ENCODE assay signal across 24 mouse cellular contexts in the genomic region with DNA sequence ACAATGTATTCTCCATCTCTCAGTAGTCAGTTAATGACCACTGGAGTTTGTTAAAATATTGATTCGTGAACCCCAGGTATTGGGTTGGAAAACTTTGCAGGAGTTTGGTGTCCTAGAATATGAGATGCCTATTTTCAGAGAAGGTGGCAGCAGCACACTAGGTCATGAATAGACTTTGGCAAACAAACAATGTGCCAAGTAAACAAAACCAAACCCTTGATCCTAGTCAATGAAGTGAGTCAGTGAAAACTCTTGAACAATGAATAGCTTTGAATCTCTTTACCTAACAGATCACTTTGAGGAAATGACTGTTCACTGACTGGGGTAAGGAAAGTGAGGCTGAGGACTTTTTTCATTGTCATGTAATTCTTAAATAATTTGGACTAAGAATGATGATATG.
"Had no signal": no experiment of that assay in that cellular context is flagged by ENCODE, and none has a peak within 500 bp of the region (broad histone marks: within the 10 kb centered on the region; RNA-seq: fewer than 3 reads in every experiment).

No protein-coding gene starts in this region.

- H3K9me3 ChIP-seq: heart, embryonic 15.5 days; hindbrain, embryonic 13.5 days; hindbrain, embryonic 15.5 days; limb, embryonic 10.5 days; limb, embryonic 12.5 days; liver, embryonic 12.5 days had no signal

- H3K9ac ChIP-seq: heart, embryonic 13.5 days; heart, embryonic 15.5 days; hindbrain, embryonic 13.5 days; hindbrain, embryonic 15.5 days; limb, embryonic 12.5 days; liver, embryonic 12.5 days; liver, embryonic 14.5 days had no signal

- H3K4me2 ChIP-seq: heart, embryonic 11.5 days; heart, embryonic 13.5 days; heart, embryonic 15.5 days; hindbrain, embryonic 13.5 days; hindbrain, embryonic 15.5 days; limb, embryonic 12.5 days; liver, embryonic 12.5 days had no signal

- H3K4me3 ChIP-seq: heart, adult 2 months; heart, embryonic 13.5 days; heart, embryonic 15.5 days; hindbrain, embryonic 13.5 days; hindbrain, embryonic 15.5 days; layer of hippocampus, adult 2 months; left cerebral cortex, adult 2 months; limb, embryonic 10.5 days; limb, embryonic 12.5 days; liver, embryonic 12.5 days had no signal

- H3K27ac ChIP-seq: heart, adult 2 months; heart, embryonic 13.5 days; heart, embryonic 15.5 days; hindbrain, embryonic 13.5 days; hindbrain, embryonic 15.5 days; hindbrain, postnatal 0 days; kidney, postnatal 0 days; layer of hippocampus, adult 2 months; left cerebral cortex, adult 2 months; limb, embryonic 10.5 days; limb, embryonic 12.5 days; liver, embryonic 12.5 days; liver, embryonic 14.5 days had no signal

- H3K4me1 ChIP-seq: heart, embryonic 13.5 days; heart, embryonic 15.5 days; limb, embryonic 12.5 days; liver, embryonic 12.5 days had no signal

- H3K36me3 ChIP-seq: hindbrain, embryonic 13.5 days; hindbrain, embryonic 15.5 days; limb, embryonic 10.5 days; limb, embryonic 12.5 days; liver, embryonic 12.5 days had no signal

- ATAC-seq: hindbrain, postnatal 0 days; intestine, embryonic 16.5 days; liver, embryonic 12.5 days had no signal

- H3K27me3 ChIP-seq: heart, embryonic 13.5 days; heart, embryonic 15.5 days; hindbrain, embryonic 13.5 days; hindbrain, embryonic 15.5 days; limb, embryonic 12.5 days; liver, embryonic 12.5 days had no signal

- DNase-seq: gastrocnemius, postnatal 14 days; gastrocnemius, postnatal 36 days; heart, adult 2 months; heart, postnatal 14 days; heart, postnatal 36 days; kidney, adult 11 months; kidney, adult 8-10 months; kidney, postnatal 14 days; kidney, postnatal 36 days; liver had no signal
